Comparison of ENCODE assay signal across 8 mouse cellular contexts in the genomic region with DNA sequence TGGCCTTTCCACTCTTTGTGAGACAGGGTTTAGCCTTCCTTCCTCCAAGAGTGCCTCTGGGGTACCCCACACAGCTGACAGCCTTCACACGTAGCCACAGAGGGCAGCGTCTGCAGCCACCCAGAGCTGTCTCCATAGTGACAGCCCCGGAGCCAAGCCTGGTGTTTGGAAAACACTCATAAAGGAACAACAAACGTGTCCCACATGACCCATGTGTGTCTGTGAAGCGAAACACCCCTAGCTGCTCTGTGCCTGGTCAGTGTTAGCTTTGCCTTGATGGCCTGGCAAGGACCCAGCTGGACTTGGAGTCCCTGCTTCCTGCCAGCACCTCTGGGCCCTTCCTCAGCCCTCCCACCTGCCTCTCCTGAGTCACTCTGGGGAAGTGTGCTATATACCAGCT.
DNase-seq lines count a peak whose midpoint lies in the region; ATAC-seq and TF ChIP-seq lines count a peak whose summit lies in the region.

No protein-coding gene starts in this region.

- H3K79me2 ChIP-seq in heart, adult 2 months (replicated peaks; ENCODE audit: control insufficient read depth, insufficient read depth, low read length) = no peaks in the 10 kb centered on the region

- peak; percentile 80 to 82 for DNase-seq in adrenal gland, postnatal 36 days
- peak; percentile 70 to 81 for DNase-seq in heart, adult 2 months
- DNase-seq in lung, postnatal 14 days = peak; percentile 69
- peak; percentile 36 for DNase-seq in testis, postnatal 14 days (ENCODE audit: low spot score)
- DNase-seq in left cerebral cortex, postnatal 14 days (ENCODE audit: low spot score in 2 of 2) = no peak

- peak overlapping the region; percentile 45; the same call in 1 of the 2 replicates for H3K4me3 ChIP-seq in E14TG2a.4 (replicated peaks; ENCODE audit: low read length)
- H3K4me3 ChIP-seq in heart, adult 2 months = no peak overlapping the region
- H3K4me3 ChIP-seq in intestine, postnatal 0 days (ENCODE audit: low read depth, low read length) = no peak overlapping the region

- no peak for TF ChIP-seq EP300 in heart, adult 2 months (IDR thresholded peaks at IDR 0.05; ENCODE audit: insufficient read depth, low read depth, low read length)

- 7% methylated on average over 5 of the region's 5 CpGs for WGBS in heart, adult 2 months
- WGBS in intestine, postnatal 0 days = 27% methylated on average over 5 of the region's 5 CpGs

- no peaks in the 10 kb centered on the region for H3K9me3 ChIP-seq in E14TG2a.4 (ENCODE audit: low read length)
- H3K9me3 ChIP-seq in intestine, postnatal 0 days (ENCODE audit: control insufficient read depth) = no peaks in the 10 kb centered on the region

- H3K9ac ChIP-seq in heart, adult 2 months (ENCODE audit: low read depth, low read length) = no peak overlapping the region
- H3K9ac ChIP-seq in intestine, postnatal 0 days (ENCODE audit: low read depth, low read length) = 0 out of 2 replicates have a peak overlapping the region, but pooled peaks have one; percentile 17

- TF ChIP-seq POLR2A in heart, adult 2 months (IDR thresholded peaks at IDR 0.05; ENCODE audit: insufficient read depth, low read depth, low read length) = no peak

- peaks cover 90% of the 10 kb centered on the region for H3K4me1 ChIP-seq in E14TG2a.4 (replicated peaks; ENCODE audit: low read depth, low read length)
- H3K4me1 ChIP-seq in heart, adult 2 months (ENCODE audit: control insufficient read depth, insufficient read depth, low read length) = peaks cover 9% of the 10 kb centered on the region
- H3K4me1 ChIP-seq in intestine, postnatal 0 days (replicated peaks; ENCODE audit: control insufficient read depth, insufficient read depth, low read length) = no peaks in the 10 kb centered on the region

- TF ChIP-seq CTCF in E14TG2a.4 (conservative IDR thresholded peaks at IDR 0.05; ENCODE audit: low read length) = no peak
- TF ChIP-seq CTCF in heart, adult 2 months (IDR thresholded peaks at IDR 0.05) = no peak
- no peak for TF ChIP-seq CTCF in intestine, postnatal 0 days (IDR thresholded peaks at IDR 0.05; ENCODE audit: low read depth)

- intact Hi-C loops in heart, adult 2 months (cut with DNase I) = no loop called here
- intact Hi-C loops in left cerebral cortex, postnatal 14 days (cut with DNase I) = loop anchor here (5.0 kb wide), 2 partner anchors 45 to 95 kb away; a partner anchor contains a TSS

- no peak overlapping the region for H3K4me2 ChIP-seq in intestine, postnatal 0 days (replicated peaks; ENCODE audit: low read depth)

- H3K27ac ChIP-seq in heart, adult 2 months = peak overlapping the region; percentile 53
- H3K27ac ChIP-seq in intestine, postnatal 0 days (ENCODE audit: low read depth, low read length) = no peak overlapping the region

- 0 out of 2 replicates have a peak, but pooled peaks have one; percentile 25 for ATAC-seq in intestine, postnatal 0 days
- no peak for ATAC-seq in granulocyte monocyte progenitor cell, adult 5-6 weeks (replicated peaks; ENCODE audit: poor library complexity, severe bottlenecking)

- no peaks in the 10 kb centered on the region for H3K36me3 ChIP-seq in E14TG2a.4 (ENCODE audit: insufficient read depth, low read length)
- no peaks in the 10 kb centered on the region for H3K36me3 ChIP-seq in heart, adult 2 months (ENCODE audit: control insufficient read depth, insufficient read depth, low read length)
- H3K36me3 ChIP-seq in intestine, postnatal 0 days (ENCODE audit: control insufficient read depth, insufficient read depth) = no peaks in the 10 kb centered on the region

- H3K27me3 ChIP-seq in E14TG2a.4 (ENCODE audit: insufficient read depth, low read length) = no peaks in the 10 kb centered on the region
- no peaks in the 10 kb centered on the region for H3K27me3 ChIP-seq in heart, adult 2 months (ENCODE audit: control insufficient read depth, insufficient read depth, low read length)
- H3K27me3 ChIP-seq in intestine, postnatal 0 days (replicated peaks; ENCODE audit: control insufficient read depth, insufficient read depth, low read length) = no peaks in the 10 kb centered on the region

Comparison
In these comparisons a context has a peak if more than half of its experiments do, and no peak if none do; other contexts are left out.
1. DNase-seq: peak in adrenal gland, postnatal 36 days (2 of 2), heart, adult 2 months (2 of 2), lung, postnatal 14 days (single experiment) and testis, postnatal 14 days (single experiment); none in left cerebral cortex, postnatal 14 days (0 of 2).